Mouse (Mus musculus): ENCODE measurements around the gene Eif5b.

GRCm38 (mm10) chr1:38012104-38012503, 14.3 kb downstream of the Eif5b start:
- TF ChIP-seq CTCF (IDR thresholded peaks at IDR 0.05; ENCODE audit: low read depth, low read length) (no peak), GATA1 (IDR thresholded peaks at IDR 0.05; ENCODE audit: borderline replicate concordance, low read length) (no peak)
